Mouse (Mus musculus): ENCODE measurements around the gene Hephl1.

DNA sequence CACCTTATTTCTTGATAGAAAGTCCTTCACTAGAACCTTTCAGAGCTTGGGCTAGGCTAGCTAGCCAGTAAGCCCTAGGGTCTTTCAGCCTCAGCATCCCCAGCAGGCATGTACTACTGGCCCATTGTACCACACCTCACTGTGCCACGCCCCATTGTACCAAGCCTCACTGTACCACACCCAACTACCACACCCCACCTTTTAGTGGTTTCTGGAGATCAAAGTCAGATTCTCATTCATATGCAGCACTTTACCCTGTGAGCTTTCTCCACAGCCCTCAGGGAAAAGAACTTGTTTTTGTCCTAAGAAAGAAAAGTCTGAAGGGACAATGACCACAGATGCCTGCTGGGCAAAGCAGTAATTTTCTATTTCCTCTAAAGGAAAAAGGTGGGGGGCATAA lies 88.9 kb downstream of the Hephl1 start:
- TF ChIP-seq POLR2A (IDR thresholded peaks at IDR 0.05; ENCODE audit: borderline replicate concordance, insufficient read depth, low read length) (no peak), CTCF (IDR thresholded peaks at IDR 0.05; ENCODE audit: borderline replicate concordance, insufficient read depth, low read depth, low read length) (no peak)

Data from cerebellum, adult 2 months (tissue).